Mouse (Mus musculus): Measurements from ENCODE around the gene Zfp408.

DNA sequence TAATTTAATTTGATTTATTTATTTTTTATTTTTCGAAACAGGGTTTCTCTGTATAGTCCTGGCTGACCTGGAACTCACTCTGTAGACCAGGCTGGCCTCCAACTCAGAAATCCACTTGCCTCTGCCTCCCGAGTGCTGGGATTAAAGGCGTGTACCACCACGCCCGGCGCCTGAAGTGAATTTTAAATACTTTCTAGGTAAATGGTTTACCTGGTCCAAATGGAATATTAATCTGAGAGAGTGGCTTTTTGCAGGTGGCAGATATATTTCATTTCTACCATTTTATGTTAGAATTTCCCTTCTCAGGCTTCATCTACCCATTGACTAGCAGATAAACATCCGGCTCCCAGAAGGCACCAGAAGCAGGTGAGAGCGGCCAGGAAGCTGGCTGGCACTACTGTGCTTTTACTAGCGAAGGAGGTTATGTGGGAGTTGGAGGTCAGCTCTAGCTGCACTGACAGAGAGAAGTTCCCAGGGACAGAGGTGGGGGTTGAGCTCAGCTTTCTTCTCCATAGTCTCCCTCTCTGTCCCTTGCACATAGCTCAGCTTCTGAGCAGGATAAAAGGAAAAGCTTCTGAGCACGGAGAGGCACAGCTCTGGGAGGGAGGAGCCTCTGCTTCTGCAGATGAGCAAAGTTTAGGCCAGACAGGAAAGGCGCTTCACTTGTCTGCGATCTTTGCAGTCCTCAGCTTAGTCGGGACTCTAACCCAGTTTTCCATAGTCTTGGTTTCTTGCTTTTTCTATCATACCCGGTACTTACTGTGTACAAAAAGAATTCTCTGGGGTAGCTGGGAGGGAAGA, 2.1 kb upstream of the Zfp408 start:
- TF ChIP-seq GATA1 (IDR thresholded peaks at IDR 0.05; ENCODE audit: low read length): no peak
- TF ChIP-seq TAL1 (IDR thresholded peaks at IDR 0.05; ENCODE audit: low read length): no peak
